Mouse (Mus musculus) thymus, postnatal 14 days (tissue): ENCODE data around the gene Sipa1l1.

ENCODE experiments used
- DNase-seq: peaks from one replicate; pipeline ENCODE4 v3.0.0; 2021

The Sipa1l1 gene

DNA sequence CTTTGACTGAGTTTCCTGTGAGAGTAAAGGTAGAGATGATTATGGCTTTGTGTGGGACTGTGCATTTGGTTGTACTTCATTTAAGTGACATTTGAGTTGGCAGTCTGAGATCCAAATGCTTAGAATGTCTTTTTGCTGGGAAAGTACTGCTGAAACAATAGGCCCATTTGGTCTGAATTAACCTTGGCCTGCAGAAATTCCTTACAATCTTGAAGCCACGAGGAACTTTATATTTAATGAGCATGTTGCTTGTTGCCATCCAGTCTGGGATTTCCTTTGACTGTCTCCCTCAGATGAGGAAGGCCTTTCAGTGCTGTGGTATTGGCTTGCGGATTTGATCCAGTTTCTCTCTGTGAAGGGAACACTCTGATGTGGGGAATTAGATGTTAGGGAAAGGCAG, 43.9 kb downstream of the Sipa1l1 start:
- DNase-seq, result no peak

DNA sequence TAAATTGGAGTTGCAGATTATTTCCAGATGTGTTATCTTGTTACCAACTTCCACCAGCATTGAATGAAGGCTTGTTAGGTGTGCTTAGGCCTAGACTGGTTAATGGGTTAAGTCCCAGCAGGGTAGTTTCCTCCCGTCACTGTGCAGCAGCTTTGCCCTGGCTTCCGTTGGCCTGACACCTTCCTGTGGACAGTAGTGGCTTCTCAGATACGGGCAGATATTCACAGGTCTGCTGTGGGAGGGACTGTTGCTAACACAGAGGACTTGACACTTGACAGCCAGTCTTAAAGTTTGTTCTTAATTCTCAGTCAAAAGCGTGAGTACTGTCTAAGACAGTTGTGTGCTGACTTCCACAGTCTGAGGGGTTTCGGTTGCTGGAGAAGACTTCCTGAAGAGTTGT, 45.8 kb downstream of the Sipa1l1 start:
- DNase-seq, result peak; percentile 15

DNA sequence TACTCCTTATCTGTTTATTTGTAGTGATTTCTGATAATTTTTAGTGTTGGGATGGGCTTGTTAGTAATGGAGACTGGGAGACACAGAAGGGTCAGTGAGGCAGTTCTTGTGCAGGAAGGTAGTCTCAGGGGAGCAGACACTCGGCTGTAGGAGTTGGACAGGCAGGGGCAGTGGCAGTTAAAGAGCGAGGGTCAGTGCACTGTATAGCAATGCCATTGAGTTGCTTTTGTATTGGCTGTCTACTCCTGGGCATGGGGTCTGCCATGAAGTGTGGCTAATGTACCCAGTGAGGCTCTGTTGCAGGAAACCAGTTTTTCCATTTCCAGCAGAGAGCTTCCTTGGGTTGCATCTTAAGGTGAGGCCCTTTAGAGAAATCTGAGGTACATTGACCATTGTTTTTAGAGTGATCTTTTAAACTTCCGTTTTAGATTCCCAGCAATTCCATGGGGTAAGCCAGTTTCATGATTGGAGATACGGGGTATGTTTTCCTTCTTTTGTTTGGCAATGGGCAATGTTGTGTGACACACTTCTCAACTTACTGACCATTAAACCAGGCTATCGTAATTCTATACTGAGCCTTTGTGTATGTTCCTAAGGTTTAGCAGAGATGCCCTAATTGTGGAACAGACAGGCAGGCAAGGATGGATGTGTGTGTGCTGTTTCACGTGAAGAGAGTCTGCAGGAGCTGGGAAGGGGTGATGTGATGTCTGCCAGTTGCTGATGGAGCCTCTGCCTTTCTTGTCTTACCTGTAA, 47.9 kb downstream of the Sipa1l1 start:
- DNase-seq, result no peak

DNA sequence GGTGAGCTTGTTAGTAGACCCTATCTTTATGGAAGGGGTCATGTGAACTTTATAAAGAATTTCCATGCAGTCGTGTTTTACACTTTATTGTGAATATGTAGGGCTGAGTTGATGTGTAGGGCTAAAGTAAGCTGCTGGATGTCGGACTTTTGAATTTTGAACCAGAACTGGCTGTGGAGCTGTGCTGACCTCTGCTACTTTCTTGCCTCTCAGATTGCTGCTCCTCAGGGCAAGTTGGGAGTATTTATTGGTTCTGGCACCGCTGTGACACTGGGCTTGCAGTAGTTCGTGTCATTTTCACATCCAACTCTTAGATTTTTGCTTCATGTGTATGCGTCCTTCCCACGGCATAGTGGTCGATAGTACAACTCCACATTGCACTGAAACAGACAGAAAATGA, 49.1 kb downstream of the Sipa1l1 start:
- no peak for DNase-seq

DNA sequence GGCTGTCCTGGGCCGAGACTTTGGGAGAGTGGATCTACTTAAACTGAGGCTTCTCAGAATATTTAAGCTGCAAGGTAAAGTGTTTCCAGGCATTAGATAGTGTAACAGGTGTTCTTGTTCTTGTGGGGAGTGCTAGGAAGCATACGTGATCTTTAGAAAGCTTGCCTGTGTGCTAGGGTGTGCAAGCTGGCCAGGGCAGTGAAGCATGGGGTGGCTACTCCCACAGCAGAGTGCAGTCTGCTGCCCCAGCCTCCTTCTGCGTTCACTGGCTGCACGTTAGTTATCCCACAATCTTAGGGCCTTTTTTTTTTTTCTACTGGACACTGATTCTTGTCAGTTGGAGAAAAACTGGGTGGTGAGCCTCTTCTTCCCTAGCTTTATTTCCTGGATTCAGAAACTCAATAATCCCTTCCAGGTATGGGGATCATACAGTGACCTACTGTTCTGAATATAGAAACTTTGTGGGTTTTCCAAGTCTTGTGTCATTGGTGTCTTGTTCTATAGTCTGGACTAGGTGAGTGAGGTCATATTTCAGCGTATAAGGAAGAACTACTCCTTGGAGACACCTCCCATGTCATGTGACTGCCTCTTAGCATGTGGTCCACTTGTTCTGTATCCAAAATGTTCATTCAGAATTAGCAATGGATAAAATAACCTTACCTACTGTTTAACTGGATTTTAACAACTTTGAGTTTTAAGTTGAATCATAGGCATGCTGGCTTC, 51.4 kb downstream of the Sipa1l1 start:
- no peak for DNase-seq

DNA sequence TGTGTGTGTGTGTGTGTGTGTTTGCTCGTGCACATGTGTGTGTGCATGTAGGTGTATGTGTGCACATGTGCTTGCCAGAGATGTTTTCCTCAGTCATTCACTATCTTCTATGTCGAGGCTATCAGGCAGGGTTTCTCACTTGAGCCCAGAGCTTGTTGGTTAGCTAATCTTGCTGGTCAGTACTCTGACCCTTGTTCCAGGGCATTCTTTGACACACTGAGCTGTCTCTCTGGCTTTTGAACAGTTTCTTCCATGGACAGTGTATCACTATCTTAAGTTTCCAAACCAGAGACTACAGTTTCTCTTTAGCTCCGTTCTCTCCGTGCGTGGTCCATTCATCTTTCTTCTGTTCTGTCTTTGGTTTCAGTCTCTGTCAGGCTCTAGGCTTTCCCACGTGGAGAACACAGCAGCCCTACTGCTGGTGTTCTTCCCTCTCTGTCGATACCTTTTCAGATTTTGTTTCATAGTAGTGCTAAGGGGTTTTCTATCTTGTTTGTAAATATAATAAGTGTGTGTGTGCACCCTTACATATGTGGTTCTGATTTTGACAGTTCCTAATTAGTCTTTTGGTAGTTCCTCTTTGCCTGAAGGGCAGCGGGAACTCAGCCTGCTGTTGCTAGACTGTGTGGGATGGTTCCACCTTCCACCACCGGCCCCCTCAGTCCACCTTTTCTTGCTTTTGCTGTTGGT, 54.2 kb downstream of the Sipa1l1 start:
- DNase-seq, result no peak

DNA sequence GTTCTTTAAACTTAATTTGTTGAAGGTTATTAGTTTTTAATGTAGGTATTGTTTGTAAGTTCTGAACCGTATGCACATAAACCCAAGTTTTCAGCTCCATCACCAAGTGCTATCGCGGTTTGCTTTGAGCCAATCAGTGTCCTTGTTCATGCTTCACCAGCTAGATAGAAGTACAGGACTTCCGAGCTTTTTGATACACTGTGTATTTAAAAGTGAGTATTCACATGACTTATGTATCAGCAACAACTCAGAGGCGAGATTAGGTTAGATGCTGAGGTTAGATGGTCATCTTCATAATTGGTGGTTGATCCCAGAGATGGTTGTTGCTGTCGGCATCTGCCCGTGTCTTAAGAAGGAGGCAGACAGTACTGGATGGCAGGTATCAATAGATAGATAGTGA, 55.7 kb downstream of the Sipa1l1 start:
- DNase-seq, result no peak

DNA sequence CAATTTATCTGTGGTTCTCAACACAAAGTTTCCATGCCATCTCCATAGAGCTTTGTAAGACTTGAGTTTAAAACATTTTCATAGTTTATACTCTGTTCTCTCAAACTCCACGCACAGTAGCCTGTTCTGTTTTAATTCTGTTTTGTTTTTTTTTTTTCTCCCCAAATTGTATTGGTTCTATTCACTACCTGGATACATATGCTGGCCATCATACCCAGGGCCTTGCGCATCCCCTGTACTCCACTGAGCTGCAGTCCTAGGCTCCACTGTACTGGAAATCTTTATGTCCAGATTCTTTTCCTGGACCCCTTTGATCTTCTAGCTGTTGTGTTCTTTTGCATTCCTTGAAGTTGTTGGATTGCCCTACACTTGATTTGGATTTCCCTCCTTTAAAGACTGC, 56.2 kb downstream of the Sipa1l1 start:
- DNase-seq, result no peak

DNA sequence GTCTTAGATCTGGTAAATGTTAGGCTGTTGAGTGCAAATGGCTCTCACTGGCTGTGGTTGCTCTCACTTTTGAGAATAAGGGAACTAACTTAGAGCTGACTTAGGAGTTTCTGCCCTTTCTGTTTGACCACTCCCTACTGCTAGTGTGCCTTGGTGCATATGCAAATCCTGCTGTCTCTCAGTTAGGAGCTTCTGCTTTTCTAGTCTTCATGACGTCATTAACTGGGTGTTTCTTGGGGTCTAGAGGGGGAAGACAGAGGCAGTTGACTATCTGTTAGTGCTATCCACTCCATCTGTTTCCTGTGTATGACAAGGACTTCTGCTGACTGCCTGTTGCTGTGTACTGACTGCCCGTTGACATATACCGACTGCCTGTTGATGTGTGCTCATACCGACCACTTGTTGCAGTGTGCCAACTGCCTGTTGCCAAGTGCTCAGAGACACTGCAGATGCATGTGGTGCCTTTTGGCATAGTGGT, 56.7 kb downstream of the Sipa1l1 start:
- DNase-seq, result peak; percentile 26

DNA sequence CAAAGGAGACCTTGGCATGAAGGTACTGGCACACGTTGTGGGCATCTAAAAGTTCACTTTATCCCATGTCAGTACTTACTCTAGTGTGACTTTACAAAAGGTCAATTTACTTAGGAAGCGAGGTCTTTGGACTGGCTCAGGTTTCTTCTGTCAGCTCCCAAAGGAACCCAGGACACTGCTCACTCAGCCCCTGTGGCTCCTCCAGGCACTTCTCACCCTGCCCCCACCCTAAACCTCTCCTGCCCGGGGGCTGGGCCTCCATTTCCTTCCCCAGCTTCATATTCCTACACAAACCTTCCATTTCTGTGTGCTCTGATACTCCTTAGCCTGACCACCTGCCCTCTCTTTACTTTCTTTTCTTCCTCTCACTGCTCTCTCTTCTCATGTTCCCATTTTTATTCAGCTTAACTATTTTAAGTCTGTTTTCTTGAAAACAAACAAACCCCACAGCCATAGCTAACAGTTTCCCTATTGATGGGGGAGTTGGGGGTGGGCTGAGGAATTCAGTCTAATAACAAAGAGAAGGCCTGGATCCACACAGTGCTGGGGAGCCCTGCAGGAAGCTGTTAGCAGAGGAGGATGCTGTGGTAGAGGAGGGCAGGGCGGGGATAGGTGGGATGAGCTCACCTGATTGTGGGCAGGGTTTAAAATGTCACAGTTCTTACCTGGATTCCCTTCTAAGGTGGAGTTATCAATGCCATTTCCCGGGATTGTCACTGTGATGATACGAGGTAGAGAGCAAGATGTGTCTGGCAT, 57.4 kb downstream of the Sipa1l1 start:
- DNase-seq, result peak; percentile 24

DNA sequence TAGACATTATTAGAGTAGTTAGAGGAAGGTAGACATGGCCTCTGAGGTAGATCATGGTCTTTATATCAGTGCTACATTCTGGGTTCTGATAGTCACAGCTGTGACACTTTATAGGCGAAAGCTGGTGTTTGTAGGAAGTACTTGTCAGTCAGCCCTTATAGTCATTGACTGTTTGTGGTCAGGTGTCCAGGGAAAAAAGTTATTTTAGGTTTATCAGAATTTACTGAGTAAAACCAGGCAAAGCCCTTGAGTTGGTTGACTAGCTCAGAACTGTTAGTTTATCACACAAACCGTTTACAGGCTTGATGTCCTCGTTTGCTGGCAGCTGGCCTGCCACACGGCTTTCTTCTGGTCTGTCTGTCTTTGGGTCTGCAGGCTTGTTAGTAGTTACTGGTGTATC, 61.0 kb downstream of the Sipa1l1 start:
- no peak for DNase-seq

DNA sequence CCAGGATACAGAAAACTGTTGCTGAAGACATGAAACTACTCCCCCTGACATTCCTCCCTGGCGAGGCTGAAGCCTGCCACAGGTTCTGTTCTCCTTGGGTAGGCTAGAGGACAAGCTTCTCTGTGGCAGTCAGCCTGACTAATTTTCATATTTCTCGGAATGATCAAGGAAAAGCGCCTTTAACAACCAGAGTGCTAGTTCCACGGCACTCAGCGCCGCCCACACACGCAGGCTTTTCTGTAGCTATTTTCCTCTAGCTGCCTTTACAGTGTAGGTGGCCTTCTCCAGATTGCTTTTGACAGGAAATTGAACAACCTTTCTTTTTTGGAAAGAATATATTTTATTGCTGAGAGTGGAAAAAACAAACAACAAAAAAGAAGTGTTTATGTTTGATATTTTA, 62.1 kb downstream of the Sipa1l1 start:
- no peak for DNase-seq

DNA sequence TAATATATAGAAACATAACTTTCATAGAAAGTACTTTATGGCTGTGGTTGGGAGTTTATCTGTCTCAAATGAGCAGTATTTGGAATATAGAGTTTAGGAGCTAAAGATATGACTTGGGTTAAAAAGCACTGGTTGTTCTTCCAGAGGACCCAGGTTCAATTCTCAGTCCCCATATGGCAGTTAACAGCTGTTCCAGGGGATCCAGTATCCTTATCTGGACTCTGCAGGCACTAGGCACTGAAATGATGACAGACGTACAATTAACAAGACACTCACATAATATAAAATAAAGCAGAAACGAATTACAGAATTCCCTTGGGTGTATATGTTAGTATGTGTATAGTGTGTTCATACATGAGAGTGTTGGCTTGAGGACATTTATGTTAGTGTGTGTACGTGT, 64.1 kb downstream of the Sipa1l1 start:
- no peak for DNase-seq

DNA sequence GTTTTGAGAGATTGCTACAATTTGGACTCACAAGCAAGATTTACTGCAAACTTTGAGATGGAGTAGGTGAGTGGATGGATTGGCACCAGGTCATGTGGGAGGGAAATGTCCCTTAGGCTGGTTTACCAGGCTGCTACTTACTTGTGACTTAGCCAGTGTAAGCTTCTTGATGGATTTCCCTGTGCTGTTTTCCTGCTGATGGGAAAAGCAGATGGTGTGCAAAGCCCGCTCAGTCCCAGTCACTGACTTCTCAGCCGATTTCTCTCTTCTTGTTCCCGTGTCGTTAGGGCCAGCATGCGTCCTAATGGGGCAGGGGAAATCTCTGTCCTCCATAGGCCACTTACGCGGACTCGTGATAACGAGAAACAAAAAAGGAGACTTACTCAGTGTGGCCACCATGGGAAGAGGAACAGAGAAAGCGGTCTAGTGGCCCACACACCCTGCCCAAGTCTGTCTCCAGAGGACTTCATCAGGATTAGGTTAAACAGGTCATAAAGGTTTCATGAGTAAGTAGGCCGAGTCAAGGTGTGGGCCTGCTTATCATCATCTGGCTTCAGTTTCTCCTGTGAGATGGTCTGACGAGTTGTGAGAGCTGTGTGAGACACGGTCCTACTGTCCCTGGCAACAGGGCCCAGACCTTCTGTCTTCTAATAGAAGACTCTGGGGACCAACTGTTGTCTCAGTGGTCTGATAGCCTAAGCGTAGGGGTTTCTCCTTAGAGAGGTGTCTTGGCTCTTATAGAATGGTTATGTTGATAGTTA, 65.5 kb downstream of the Sipa1l1 start:
- no peak for DNase-seq

DNA sequence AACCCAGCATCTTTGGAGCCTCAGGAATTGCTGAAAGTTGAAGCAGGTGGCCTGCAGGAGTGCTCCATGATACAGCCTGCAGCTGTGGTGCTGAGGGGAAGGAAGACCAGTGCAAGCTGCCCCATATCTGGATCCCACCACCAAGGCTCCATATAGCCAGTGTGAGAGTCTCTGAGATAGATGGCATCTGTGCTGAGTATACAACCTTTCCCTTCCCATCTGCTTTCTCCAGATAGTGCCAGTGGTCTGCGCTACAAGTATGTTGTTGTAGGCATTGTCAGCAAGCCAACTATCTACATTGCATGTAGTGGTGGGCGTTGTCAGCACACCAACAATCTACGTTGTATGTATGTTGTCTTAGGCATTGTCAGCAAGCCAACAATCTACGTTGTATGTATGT, 68.0 kb downstream of the Sipa1l1 start:
- no peak for DNase-seq

DNA sequence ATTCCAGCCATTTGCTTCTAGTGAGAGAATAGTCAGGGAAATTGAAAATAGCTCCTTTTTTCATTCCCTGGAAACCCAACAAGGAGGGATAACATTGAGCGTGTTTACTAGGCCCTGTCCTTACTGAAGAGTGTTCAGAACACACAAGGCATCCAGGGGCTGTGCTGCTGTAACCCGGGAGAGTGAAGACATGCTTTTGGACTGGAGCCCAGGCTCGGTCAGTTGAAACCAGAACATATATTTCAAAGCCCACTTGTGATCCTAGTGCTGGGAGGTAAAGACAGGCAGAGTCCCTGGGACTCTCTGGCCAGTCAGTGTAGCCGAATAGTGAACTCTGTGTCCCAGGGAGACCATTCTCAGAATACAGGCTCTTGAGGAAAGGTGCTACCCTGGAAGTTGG, 68.8 kb downstream of the Sipa1l1 start:
- DNase-seq, result no peak

DNA sequence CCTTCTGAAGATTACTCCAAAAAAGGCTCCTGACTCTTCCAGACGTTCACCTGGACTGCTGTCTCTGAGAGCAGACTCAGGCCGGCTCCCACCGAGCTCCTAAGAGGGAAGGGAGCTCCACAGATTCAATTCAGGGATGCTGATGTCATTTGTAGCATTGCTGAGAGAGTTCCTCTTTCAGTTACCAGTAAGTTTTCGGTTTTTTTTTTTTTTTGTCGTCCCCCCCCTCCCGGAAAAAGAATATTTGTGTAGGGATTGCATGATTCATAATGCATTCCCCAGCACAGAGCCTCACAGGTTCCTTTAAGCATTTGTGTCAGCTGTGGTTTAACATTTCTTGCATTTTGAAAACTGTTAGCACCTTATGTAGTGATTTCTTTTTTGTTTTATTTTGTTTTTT, 71.6 kb downstream of the Sipa1l1 start:
- no peak for DNase-seq

DNA sequence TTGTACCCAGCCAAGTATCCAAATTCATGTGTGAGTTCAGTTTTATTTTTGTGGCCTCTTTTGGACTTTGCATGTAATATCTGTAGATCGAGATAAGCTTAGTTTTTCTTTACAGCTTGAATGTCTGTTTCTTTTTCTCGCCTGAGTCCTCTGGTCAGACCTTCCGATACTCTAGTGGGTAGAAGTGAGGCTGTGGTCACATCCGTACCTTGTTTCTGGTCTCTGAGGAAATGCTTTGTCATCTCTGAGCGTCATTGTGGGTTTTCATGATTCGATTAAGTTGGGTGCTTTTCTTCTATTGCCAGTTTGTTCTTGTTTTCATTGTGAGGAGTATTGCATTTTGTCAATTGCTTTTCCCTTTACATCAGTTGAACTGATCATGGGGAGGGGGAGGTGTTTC, 76.1 kb downstream of the Sipa1l1 start:
- DNase-seq, result no peak

DNA sequence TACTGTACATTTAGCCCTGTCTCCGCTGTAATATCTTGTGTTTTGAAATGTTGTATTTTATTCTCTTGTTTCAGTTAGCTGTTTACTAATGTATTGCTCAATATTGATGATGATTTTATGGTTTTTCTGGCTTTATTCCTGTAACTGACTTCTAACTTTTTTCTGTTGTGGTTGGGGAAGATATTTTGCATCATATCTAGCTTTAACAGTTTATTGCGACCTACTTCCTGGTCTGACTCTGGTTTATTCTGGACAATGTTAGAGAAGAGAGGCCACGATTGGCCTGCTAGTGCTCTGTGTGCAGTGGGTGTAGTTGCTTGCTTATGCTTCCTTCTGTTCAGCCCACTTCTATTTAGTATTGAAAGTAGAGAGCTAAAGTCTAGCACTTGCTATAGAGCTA, 77.3 kb downstream of the Sipa1l1 start:
- no peak for DNase-seq

DNA sequence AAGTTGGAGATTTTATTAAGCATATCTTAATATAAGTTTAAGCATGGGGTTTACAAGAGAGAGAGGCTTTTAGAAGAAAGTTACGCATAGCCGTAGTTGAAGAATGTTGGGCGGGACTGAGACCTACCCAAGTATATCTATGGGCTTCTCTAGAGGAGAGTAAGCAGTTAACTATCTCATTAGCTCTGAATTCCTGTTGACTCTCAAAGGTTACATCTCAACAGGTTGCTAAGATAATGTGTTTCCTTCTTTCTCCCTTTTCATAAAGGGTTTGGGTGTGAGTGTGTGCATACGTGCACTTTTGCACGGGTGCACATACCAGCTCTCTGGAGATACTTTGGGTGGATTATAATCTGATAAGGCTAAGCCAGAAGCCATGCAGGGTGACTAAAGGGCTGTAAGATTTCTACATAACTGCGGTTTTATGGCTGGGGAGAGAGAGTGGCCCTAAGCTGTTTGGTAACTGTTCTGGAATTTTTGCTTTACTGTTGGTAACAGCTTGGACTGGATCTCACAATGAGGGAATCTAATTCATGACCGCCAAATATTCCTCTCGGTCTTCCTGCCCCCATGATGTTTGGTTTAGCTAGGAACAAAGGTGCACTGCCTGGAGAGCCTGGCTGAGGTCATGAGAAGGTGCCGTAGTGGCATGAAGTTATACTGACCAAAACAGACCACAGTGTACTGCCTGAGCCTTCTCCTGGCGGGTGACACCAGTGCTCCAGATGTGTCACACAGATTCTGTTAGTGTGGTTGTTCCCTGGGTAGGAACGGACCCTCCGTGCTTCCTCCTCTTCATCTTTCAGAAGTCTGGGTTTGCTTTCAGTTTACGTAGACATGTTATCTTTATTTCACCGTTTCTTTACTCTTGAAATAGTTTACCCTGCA, 78.5 kb downstream of the Sipa1l1 start:
- DNase-seq, result no peak

DNA sequence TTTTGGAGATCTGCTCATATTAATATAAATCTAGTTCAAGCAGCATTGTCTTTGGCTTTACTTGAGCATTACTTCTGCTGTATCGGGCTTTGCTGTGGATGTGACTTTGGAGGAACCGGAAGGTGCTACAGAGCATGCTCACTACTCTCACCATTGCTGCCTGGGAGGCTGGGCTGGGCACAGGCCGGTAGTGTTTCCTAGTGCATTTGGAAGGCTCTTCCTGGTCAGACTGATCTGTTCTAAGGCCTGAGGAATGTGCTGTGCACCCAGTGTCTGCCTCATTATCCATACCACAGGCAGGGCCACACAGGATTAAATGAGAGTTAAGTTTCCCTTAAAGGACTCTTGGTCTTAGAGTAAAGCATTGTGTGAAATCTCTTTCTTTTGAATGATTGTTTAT, 79.4 kb downstream of the Sipa1l1 start:
- DNase-seq, result no peak
